Mouse (Mus musculus) ovary, adult 10 weeks (tissue): Measurements from ENCODE around the gene Wdr34. TPM values are rescaled to one million over a fixed set of nuclear protein-coding genes. Genes with fewer than 3 reads are reported as not detected.

Experiments used
- polyA plus RNA-seq: library from polyadenylated mRNA; stranded (reverse); fragments of 350-450 nt; fragmentation: Illumina TruSeq; extraction: RNeasy Lipid Tissue Mini Kit (QIAGEN cat#74804); gene quantifications from one replicate; pipeline ENCODE4 v1.2.3, GENCODE M21; 2014

The Wdr34 gene
- polyA plus RNA-seq, result 0.83 TPM

DNA sequence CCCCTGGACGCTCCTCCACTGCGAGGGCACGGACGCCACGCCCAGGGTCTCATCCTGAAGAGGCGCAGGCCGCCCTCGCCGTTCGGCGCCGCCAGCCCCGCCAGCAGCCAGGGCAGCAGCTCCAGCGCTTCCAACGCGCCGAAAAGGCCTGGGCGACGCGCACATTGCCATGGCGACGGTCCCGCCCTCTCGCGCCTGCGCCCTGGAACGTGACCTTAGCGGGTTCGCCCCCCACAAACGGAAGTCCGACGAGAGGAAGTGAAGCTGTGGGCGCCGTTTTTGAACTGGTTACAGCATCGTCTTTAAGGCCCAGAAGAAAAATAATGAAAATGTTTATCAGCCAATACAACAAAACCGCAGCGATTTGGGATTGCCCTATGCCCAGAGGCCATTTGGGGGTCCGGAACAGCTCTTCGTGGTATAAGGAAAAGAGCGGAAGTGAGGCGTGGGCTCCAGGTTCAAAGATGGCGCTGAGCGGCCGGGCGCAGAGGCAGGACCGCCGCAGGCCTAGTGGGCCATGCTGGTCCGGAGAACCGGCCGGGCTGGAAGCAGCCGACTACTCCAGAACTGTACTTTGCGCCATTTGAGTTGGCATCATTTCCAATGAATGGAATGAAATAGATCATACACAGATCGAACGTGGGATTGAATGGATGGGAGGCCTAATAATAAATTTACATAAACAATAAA, at the start of gene Wdr34:
Gene Wdr34 (minus strand): TSS at position 183 of the 690 bp plus-strand sequence.

DNA sequence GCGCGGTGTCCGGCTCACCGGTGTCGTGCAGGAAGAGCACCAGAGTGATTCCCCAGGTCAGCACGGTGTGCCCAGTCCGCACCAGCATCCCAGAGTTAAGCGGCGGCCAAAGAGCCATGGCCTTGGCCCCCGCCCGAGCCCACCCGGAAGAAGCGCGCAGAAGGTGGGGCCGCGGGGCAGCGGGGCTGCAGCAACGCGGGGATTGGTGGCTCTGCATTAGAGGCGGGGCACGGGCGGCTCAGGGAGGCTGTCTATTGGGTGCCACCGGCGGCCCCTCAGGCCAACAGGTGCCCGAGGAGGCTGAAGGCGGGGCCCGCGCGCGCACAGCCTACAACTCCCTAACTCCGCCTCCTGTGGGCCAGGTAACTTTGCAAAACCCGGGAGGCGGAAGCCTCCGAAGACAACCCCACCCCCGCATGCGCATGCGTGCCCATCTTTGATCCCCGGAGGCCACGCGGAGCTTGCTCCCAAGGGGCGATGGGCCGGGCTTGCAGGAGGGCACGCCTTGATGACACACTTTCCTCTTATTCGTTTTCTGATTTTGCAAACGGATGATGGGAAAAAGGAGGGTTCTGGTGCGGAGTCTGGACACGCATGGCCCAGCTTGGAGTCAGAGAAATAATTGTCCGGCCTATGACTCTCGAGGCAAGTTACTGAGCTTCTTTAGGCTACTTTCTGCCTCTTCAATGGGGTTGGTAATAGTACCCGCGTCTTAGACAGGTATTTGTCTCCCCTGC, 45.0 kb upstream of the Wdr34 start, which contains the start of gene Zdhhc12:
Gene Zdhhc12 (minus strand): TSS at position 178 of the 737 bp plus-strand sequence.

DNA sequence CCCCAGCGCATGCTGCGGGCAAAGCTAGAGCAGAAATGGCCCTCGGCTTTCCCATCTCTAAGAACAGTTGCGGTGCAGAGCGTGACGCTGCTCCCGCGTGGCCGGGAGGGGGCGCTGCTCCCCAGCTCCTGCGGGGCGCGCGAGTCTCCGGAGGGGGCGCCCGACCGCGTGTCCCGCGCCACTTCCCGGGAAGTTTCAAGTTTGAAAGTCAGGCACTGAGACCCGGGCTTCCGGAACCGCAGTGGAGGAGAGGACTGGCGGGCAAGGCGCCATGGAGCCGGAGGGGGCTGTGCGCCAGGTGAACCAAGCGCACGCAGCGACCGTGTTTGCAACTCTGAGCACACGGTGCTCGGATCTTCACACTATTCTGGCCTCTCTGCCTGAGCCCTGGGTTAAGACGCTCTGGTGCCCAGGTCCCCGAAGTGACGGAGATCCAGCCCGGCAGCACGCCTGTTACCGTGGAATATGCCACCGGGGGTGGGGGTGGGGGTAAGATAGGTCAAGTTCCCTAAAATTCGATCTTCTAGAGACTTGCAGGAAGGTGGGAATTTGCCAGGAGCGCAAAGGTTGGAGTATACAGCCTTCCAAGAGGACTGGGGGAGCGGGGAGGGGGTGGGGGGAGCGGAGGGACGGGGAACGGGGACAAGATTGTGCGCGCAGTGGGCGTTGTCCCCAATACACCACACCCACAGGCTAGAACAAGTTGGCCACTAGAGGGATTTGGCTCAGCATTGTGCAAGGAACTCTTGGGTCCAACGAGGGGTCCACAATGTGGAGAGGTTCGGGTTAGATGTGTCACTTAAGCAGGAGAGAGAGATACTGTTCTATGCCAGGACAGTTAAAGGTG, 29.0 kb upstream of the Wdr34 start, which contains the start of gene Pkn3:
Gene Pkn3 (plus strand): TSS at position 183 of the 847 bp plus-strand sequence.

DNA sequence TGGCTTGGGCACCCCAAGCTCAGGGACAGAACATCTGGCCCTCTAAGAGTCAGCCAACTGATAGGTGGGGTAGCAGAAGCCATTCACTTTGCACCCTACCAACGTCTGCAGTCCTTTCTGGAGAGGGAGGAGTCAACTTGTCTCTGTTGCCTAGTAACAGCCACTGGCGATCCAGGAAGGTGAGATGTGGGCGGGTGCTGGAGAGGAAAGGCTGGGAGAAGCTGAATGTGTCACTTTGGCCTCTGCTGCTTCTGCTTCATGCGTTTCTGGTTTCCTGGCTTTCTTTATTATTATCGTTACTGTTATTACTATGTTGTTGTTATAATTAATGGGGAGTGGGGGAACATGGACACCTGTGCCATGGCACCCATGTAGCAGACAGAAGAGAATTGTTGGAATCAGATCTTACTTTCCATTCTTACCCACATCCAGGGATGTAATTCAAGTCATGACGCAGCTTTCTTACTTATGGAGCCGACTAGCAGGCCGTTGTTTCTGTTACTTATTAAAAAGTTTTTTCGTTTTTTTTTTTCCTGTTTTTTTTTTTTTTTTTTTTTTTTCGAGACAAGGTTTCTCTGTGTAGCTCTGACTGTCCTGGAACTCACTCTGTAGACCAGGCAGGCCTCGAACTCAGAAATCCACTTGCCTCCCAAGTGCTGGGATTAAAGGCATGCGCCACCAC, 8.7 kb upstream of the Wdr34 start, which contains the start of gene Set:
Gene Set (plus strand): TSS at position 156 of the 682 bp plus-strand sequence.

Other genes with a start within 250 kb of the Wdr34 start
- 1.1 TPM for gene Slc27a4, start 246.2 kb downstream of the Wdr34 start, polyA plus RNA-seq
- gene Urm1, start 228.8 kb downstream of the Wdr34 start, polyA plus RNA-seq, result 1.3 TPM
- gene Cercam, start 179.7 kb downstream of the Wdr34 start, polyA plus RNA-seq, result 4.0 TPM
- gene Odf2, start 159.7 kb downstream of the Wdr34 start, polyA plus RNA-seq, result 10.1 TPM
- 10.7 TPM for gene Gle1, start 113.5 kb downstream of the Wdr34 start, polyA plus RNA-seq
- 52.6 TPM for gene Sptan1, start 83.3 kb downstream of the Wdr34 start, polyA plus RNA-seq
- 804 TPM for gene Set, start 8.5 kb upstream of the Wdr34 start, polyA plus RNA-seq
- not detected for gene Pkn3, start 28.8 kb upstream of the Wdr34 start, polyA plus RNA-seq
- gene Zdhhc12, start 44.8 kb upstream of the Wdr34 start, polyA plus RNA-seq, result 1.3 TPM
- gene Zer1, start 75.7 kb upstream of the Wdr34 start, polyA plus RNA-seq, result 1.5 TPM
- 11.6 TPM for gene Tbc1d13, start 84.9 kb upstream of the Wdr34 start, polyA plus RNA-seq
- gene Endog, start 122.6 kb upstream of the Wdr34 start, polyA plus RNA-seq, result not detected
- 1.5 TPM for gene Spout1, start 129.6 kb upstream of the Wdr34 start, polyA plus RNA-seq
- 0.31 TPM for gene Kyat1, start 157.0 kb upstream of the Wdr34 start, polyA plus RNA-seq
- 2.5 TPM for gene Lrrc8a, start 188.8 kb upstream of the Wdr34 start, polyA plus RNA-seq
- gene Gm28035, start 191.7 kb upstream of the Wdr34 start, polyA plus RNA-seq, result not detected
- 2.3 TPM for gene Phyhd1, start 217.3 kb upstream of the Wdr34 start, polyA plus RNA-seq
- 7.3 TPM for gene Gm28038, start 232.2 kb upstream of the Wdr34 start, polyA plus RNA-seq
- gene Dolk, start 237.5 kb upstream of the Wdr34 start, polyA plus RNA-seq, result 6.8 TPM
- gene Nup188, start 237.5 kb upstream of the Wdr34 start, polyA plus RNA-seq, result 31.1 TPM